Mouse (Mus musculus) lung, postnatal 36 days (tissue): ENCODE data around the gene Gm20388.
A peak's percentile ranks its signal among the peaks of the same experiment; 100 is the strongest.

Experiments used
- DNase-seq: peaks from one replicate; pipeline ENCODE4 v3.0.0; 2022; ENCODE audit warnings: mixed read lengths

The Gm20388 gene

DNA sequence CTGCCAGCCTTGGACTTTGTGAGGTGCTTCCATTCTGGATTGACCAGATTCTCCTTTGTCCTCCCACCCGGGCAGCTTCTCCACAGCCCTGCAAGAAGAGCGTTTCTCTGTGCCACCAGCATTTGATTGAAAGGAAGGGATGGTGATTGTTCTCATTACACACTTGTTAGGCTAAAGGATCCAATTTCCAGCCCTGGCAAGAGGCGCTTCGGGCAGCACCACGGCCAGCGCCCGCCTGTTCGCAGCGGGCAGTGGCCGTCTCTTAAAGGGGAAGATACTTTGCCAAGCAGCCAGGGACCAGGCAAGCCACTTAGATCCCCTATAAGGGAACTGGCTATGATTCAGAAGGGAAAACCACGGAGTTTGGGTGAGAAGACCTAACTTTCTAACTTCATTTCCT is 3980.6 kb downstream of the Gm20388 start:
- DNase-seq: peak; percentile 18

DNA sequence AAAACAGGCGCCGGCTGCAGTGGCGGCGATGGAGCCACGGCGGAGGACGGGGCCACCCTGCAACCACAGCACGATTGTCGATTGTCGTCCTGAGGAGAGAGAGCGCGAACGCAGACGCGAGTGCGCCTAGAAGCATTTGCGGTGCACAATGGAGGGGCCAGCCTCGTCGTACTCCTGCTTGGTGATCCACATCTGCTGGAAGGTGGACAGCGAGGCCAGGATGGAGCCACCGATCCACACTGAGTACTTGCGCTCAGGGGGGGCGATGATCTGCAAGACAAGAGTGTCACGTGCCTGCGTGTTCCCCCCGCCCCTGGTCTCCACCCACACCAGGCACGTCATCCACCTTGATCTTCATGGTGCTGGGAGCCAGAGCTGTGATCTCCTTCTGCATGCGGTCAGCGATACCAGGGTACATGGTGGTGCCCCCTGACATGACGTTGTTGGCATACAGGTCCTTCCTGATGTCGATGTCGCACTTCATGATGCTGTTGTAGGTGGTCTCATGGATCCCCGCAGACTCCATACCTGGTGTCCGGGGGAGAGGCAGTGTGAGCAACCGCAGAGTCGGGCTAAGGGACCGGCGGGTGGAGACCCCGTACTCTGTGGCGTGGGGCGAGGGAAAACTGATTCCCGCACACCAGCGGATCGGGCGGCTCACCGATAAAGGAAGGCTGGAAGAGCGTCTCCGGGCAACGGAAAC is 3981.4 kb downstream of the Gm20388 start:
- no peak for DNase-seq

DNA sequence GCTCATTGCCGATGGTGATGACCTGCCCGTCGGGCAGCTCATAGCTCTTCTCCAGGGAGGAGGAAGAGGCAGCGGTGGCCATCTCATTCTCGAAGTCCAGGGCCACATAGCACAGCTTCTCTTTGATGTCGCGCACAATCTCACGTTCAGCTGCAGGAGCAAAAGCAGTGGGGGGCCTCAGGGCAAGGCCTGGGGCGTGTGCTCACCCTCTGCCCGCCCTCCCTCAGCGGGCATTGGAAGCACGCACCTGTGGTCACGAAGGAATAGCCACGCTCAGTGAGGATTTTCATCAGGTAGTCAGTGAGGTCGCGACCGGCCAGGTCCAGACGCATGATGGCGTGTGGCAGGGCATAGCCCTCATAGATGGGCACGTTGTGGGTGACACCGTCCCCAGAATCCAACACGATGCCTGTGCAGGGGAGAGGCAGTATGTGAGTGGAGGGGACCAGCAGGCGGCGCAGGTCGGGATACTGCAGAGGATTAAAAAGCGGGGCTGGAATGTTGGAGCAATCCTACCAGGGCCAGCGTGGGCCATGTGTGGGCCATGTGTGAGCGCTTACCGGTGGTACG is 3982.0 kb downstream of the Gm20388 start:
- DNase-seq: no peak

- no peak for DNase-seq
These were observed 3982.8 kb downstream of the Gm20388 start for GRCm38 (mm10) chr8:123893413-123893812.

DNA sequence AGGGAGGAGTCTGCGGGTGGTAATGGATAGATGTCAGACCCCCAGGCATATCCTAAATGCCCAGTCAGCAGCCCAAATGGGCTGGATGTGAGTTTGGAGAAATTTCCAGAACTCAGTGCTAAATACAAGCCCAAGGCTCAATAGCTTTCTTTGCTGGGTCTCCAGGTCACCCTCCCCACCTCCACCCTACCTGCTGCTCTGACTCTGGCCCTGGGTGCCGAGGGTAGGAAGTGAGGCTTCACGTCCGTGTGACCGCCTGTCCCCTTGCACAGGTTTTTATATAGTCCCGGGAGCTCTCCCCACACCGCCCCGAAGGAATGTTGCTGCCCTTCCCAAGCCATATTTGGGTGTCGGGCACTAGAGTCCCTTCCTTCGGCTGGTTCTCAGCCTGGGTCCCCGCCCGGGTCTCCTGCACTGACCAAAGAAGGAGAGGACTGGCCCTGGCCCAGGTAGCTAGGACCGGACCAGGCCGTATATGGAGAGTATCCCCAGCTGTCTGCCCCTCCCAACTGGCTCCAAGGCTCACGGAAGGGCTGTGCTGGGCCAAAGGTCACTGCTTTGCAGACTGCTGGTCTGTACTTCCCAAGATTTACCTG is 3984.0 kb downstream of the Gm20388 start, which contains the start of gene Acta1:
Acta1 (minus strand) TSS at position 250 of the 596 bp plus-strand sequence.
- DNase-seq: no peak

- DNase-seq: no peak
These were observed 3984.6 kb downstream of the Gm20388 start for GRCm38 (mm10) chr8:123895230-123895629.

- DNase-seq: no peak
These were observed 3985.2 kb downstream of the Gm20388 start for GRCm38 (mm10) chr8:123895680-123896365.

DNA sequence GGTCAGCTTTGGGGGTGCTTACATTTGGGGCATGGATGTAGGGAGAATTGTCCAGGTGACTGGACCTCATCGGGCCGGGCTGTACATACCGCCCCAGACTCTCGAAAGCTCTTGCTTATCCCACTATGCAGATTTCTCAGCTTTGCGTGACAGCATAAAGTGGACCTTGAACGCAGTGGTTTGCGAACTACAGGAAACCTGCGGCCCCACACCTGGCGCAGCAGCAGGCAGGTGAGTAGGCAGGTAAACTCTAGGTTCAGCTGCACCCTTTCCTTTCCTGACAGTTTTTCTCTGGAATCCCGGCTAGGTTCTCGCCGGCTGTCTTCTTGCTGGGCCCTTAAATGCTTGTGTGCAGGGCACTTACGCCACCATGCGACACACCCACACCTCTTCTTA is 3985.7 kb downstream of the Gm20388 start:
- no peak for DNase-seq

DNA sequence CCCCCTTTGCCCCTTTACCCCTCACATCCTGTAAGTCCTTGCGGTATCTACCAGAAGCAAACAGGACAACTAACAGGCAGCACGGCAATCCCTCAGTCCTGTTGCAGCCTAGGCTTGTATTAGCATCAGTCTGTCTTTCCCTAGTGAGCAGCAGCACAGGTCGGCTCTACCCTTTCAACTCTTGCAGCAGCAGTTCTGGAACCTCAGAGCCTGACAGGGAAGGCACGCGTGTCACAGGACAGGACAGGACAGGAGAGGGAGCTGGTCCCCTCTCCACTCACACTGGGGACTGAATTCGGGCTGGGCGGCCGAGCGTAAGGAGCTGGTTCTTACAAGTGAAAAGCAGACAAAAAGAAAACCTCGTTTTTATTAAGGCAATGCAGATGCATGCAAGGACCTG is 3986.1 kb downstream of the Gm20388 start:
- no peak for DNase-seq

DNA sequence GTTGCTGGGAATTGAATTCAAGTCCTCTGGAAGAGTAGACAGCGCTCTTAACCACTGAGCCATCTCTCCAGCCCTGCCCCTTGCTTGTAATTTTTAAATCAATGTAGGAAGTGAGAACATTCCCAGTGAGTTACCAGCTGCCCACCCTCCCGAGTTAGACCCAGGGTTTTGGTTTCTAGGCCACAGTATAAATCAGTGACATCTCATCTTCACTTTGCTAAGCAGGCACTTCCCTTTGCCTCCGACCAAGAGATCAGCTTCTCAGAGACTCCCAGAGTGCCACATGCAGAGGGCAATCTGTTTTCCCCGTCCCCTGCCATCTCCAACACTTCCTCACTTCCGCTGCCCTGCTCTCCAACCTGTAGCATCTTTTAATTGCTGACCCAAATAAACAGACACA is 3987.9 kb downstream of the Gm20388 start:
- DNase-seq: no peak

GRCm38 (mm10) chr8:123899366-123899765 is 3988.7 kb downstream of the Gm20388 start:
- DNase-seq: peak; percentile 44

DNA sequence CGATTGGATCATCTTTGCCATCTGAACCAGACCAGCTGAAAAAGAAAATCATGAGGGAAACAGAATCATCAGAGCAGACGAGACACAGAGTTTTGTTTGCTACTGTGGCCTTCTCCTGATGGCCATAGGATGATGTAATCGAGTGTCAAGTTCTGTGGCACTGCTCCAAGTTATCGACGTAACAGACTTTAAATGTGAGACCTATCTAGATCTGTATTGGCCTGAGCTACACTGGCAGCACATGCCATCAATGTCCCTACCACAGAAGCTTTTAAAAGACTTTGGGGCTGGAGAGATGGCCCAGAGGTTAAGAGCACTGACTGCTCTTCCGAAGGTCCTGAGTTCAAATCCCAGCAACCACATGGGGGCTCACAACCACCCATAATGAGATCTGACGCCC is 3992.0 kb downstream of the Gm20388 start:
- no peak for DNase-seq

DNA sequence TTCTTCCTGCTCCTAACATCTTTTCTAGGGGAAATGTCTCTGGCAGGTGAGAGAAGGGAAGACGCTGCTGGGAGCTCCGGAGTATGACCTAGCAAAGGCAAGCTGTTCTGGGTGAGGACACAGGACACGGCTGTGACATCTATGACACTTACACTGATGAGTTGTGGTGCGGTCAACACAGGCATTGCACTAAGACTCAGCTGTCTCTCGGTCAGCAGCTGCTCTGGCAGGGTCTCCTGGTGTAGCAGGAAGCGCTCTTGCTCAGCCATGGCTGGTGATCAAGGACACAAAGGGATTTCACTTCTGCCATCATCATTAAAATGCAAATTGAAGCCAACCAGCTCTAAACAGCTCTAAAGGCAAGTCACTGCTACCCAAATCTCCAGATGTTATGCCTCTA is 3997.0 kb downstream of the Gm20388 start:
- no peak for DNase-seq

DNA sequence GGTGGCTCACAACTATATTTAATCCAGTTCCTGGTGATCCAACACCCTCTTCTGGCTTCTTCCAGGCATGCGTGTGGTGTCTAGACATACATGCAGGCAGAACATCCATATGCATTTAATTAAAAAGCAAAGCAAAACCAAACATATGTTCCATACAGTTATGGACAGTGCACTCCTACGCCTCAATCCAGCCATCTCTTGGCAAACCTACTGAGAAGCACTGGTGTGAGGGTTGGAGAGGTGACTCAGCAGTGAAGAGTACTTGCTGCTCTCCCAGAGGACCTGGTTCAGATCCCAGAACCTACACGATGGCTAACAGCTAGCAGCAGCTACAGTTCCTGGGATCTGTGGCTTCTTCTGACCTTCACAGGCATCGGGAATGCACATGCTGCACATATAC is 4001.6 kb downstream of the Gm20388 start:
- no peak for DNase-seq

GRCm38 (mm10) chr8:123914635-123915034 is 4004.0 kb downstream of the Gm20388 start:
- DNase-seq: no peak

GRCm38 (mm10) chr8:123924719-123925118 is 4014.1 kb downstream of the Gm20388 start:
- DNase-seq: peak; percentile 90

GRCm38 (mm10) chr8:123925671-123926070 is 4015.0 kb downstream of the Gm20388 start:
- DNase-seq: no peak

GRCm38 (mm10) chr8:123929026-123929425 is 4018.4 kb downstream of the Gm20388 start:
- DNase-seq: no peak

- peak; percentile 100 for DNase-seq
These were observed 4038.5 kb downstream of the Gm20388 start, which contains the start of gene Nup133 for GRCm38 (mm10) chr8:123948942-123949685. Gene Nup133 (minus strand): TSS chr8:123949265.

DNA sequence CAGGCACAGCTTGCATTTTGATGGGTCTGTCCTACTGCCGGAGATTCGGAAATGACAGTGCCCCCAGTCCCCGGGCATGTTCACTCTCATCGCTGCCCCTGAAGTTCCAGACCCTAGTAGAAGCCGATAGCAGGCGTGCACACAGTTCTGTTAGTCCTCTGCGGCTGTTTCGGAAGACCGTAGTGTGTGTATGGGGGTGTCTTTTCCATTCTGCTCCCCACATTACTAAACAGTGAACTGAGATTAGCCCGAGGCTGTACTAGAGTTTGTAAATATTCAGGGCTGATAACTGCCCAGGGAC is 4039.0 kb downstream of the Gm20388 start:
- DNase-seq: no peak

DNA sequence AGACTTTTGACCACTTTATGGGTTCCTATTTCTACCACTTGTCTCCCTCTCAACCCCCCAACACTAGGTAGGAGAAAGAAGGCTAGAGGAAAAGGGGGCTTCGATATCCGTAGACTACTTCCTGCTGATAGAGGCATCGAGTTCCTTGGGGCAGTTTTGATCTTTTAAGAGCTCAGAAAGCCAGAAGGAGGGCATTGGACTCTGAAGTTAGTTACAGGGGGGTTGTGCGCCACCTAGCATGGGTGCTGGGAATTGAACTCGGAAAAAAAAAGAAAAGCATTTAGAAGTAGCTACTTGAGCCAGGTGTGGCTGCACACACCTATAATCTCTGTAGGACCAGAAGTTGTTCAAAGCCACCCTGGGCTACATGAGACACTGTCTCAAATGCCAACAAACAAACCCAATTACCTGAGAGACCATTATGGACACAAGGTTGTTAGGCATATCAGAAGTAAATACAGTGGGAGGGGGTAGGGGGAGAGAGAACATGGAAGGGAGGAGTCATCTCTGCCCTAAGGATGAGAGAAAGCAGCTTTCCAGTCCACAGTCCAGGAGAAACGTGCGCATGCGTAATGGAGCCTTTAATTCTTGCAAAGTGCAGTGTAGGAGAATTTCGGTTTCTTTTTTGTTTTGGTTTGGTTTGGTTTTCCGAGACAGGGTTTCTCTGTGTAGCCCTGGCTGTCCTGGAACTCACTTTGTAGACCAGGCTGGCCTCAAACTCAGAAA is 4039.6 kb downstream of the Gm20388 start:
- peak; percentile 80 for DNase-seq

GRCm38 (mm10) chr8:123953686-123954085 is 4043.0 kb downstream of the Gm20388 start:
- DNase-seq: no peak
